Mouse (Mus musculus): ENCODE measurements at regions not wholly inside any gene's neighbourhood (a gene's known extent, or its start where the extent isn't known, plus 50 kb on each side); places are given as distances from the start of the nearest gene placed in this dataset.

GRCm38 (mm10) chr2:78972288-78973117 lies 104.6 kb downstream of the Ube2e3 start:
- TF ChIP-seq CTCF (IDR thresholded peaks at IDR 0.05; ENCODE audit: extremely low read depth, insufficient read length, insufficient replicate concordance, low read depth, low read length) (no peak), POLR2A (IDR thresholded peaks at IDR 0.05; ENCODE audit: low read depth, low read length) (no peak)

Measured in small intestine, adult 2 months (tissue).